Mouse (Mus musculus): ENCODE data around the gene Snx9.

- TF ChIP-seq CTCF (IDR thresholded peaks at IDR 0.05; ENCODE audit: low read depth), result no peak
- no peak for TF ChIP-seq EP300 (IDR thresholded peaks at IDR 0.05; ENCODE audit: low read depth)
Observed at GRCm38 (mm10) chr17:5968562-5968961, 127.4 kb downstream of the Snx9 start.

All from liver, embryonic 14.5 days (tissue).